Mouse (Mus musculus): Measurements from ENCODE around the gene Ginm1. TPM values are rescaled to one million over a fixed set of nuclear protein-coding genes. Genes with fewer than 3 reads are reported as not detected.

The Ginm1 gene
- total RNA-seq, 1 experiment = 29.4 TPM

- Histone ChIP-seq H3K27ac (ENCODE audit: insufficient read depth, low read depth, low read length, poor library complexity, severe bottlenecking) (no peak overlapping the region), H3K36me3 (ENCODE audit: control insufficient read depth, insufficient read depth, low read length, poor library complexity, severe bottlenecking) (no peaks in the 10 kb centered on the region), H3K4me1 (ENCODE audit: control insufficient read depth in 2 of 2, insufficient read depth in 2 of 2, low read length in 2 of 2, poor library complexity in 1 of 2) (no peaks in the 10 kb centered on the region), H3K4me3 (ENCODE audit: insufficient read depth in 1 of 2, low read depth in 1 of 2, low read length in 2 of 2, poor library complexity in 1 of 2, severe bottlenecking in 1 of 2) (no peak overlapping the region), H3K9me3 (ENCODE audit: control insufficient read depth, insufficient read depth, low read depth, low read length) (no peaks in the 10 kb centered on the region), H3K9ac (ENCODE audit: insufficient read depth, low read depth, low read length, poor library complexity, severe bottlenecking) (no peak overlapping the region)
- TF ChIP-seq HCFC1 (IDR thresholded peaks at IDR 0.05; ENCODE audit: borderline replicate concordance, insufficient read depth, low read length) = no peak
- no peak for TF ChIP-seq ZNF384 (IDR thresholded peaks at IDR 0.05; ENCODE audit: low read depth, low read length)
- no peak for TF ChIP-seq ZC3H11A (IDR thresholded peaks at IDR 0.05; ENCODE audit: borderline replicate concordance, low read depth, low read length)
- TF ChIP-seq MAFK (IDR thresholded peaks at IDR 0.05; ENCODE audit: insufficient read depth, low read depth, low read length) = no peak
- TF ChIP-seq CHD2 (IDR thresholded peaks at IDR 0.05; ENCODE audit: low read depth, low read length) = no peak
- in situ Hi-C loops (cut with MboI; ENCODE audit: low sequenced_read_pairs in 2 of 2, unreplicated experiment in 2 of 2) = no loop called here
- DNase-seq (ENCODE audit: low read depth, low spot score) = no peak
These were observed 47.1 kb upstream of the Ginm1 start for GRCm38 (mm10) chr10:7839551-7840352.

- TF ChIP-seq HCFC1 (IDR thresholded peaks at IDR 0.05; ENCODE audit: borderline replicate concordance, insufficient read depth, low read length) (no peak), ZC3H11A (IDR thresholded peaks at IDR 0.05; ENCODE audit: borderline replicate concordance, low read depth, low read length) (no peak), MAFK (IDR thresholded peaks at IDR 0.05; ENCODE audit: insufficient read depth, low read depth, low read length) (no peak), CHD2 (IDR thresholded peaks at IDR 0.05; ENCODE audit: low read depth, low read length) (no peak), ZNF384 (IDR thresholded peaks at IDR 0.05; ENCODE audit: low read depth, low read length) (no peak)
- in situ Hi-C loops (cut with MboI; ENCODE audit: low sequenced_read_pairs in 2 of 2, unreplicated experiment in 2 of 2) = no loop called here
These were observed 46.3 kb upstream of the Ginm1 start for GRCm38 (mm10) chr10:7838874-7839421.

GRCm38 (mm10) chr10:7838036-7838435 lies 45.4 kb upstream of the Ginm1 start:
- TF ChIP-seq CHD2 (IDR thresholded peaks at IDR 0.05; ENCODE audit: low read depth, low read length) (no peak), ZNF384 (IDR thresholded peaks at IDR 0.05; ENCODE audit: low read depth, low read length) (no peak), ZC3H11A (IDR thresholded peaks at IDR 0.05; ENCODE audit: borderline replicate concordance, low read depth, low read length) (no peak), HCFC1 (IDR thresholded peaks at IDR 0.05; ENCODE audit: borderline replicate concordance, insufficient read depth, low read length) (no peak), MAFK (IDR thresholded peaks at IDR 0.05; ENCODE audit: insufficient read depth, low read depth, low read length) (no peak)
- no peaks in the 10 kb centered on the region for H3K4me1 ChIP-seq (ENCODE audit: control insufficient read depth in 2 of 2, insufficient read depth in 2 of 2, low read length in 2 of 2, poor library complexity in 1 of 2)
- no peak for DNase-seq (ENCODE audit: low read depth, low spot score)
- no peak overlapping the region for H3K4me3 ChIP-seq (ENCODE audit: insufficient read depth in 1 of 2, low read depth in 1 of 2, low read length in 2 of 2, poor library complexity in 1 of 2, severe bottlenecking in 1 of 2)
- in situ Hi-C loops (cut with MboI; ENCODE audit: low sequenced_read_pairs in 2 of 2, unreplicated experiment in 2 of 2) = no loop called here
- no peaks in the 10 kb centered on the region for H3K36me3 ChIP-seq (ENCODE audit: control insufficient read depth, insufficient read depth, low read length, poor library complexity, severe bottlenecking)
- H3K9ac ChIP-seq (ENCODE audit: insufficient read depth, low read depth, low read length, poor library complexity, severe bottlenecking) = no peak overlapping the region
- no peaks in the 10 kb centered on the region for H3K9me3 ChIP-seq (ENCODE audit: control insufficient read depth, insufficient read depth, low read depth, low read length)
- H3K27ac ChIP-seq (ENCODE audit: insufficient read depth, low read depth, low read length, poor library complexity, severe bottlenecking) = no peak overlapping the region

More at GRCm38 (mm10) chr10:7838874-7839421, 46.3 kb upstream of the Ginm1 start:
- no peak for DNase-seq (ENCODE audit: low read depth, low spot score)
- no peaks in the 10 kb centered on the region for H3K4me1 ChIP-seq (ENCODE audit: control insufficient read depth in 2 of 2, insufficient read depth in 2 of 2, low read length in 2 of 2, poor library complexity in 1 of 2)
- no peaks in the 10 kb centered on the region for H3K9me3 ChIP-seq (ENCODE audit: control insufficient read depth, insufficient read depth, low read depth, low read length)
- no peaks in the 10 kb centered on the region for H3K36me3 ChIP-seq (ENCODE audit: control insufficient read depth, insufficient read depth, low read length, poor library complexity, severe bottlenecking)
- no peak overlapping the region for H3K27ac ChIP-seq (ENCODE audit: insufficient read depth, low read depth, low read length, poor library complexity, severe bottlenecking)
- no peak overlapping the region for H3K9ac ChIP-seq (ENCODE audit: insufficient read depth, low read depth, low read length, poor library complexity, severe bottlenecking)
- H3K4me3 ChIP-seq (ENCODE audit: insufficient read depth in 1 of 2, low read depth in 1 of 2, low read length in 2 of 2, poor library complexity in 1 of 2, severe bottlenecking in 1 of 2) = no peak overlapping the region

GRCm38 (mm10) chr10:7837446-7837845 lies 44.8 kb upstream of the Ginm1 start:
- in situ Hi-C loops (cut with MboI; ENCODE audit: low sequenced_read_pairs in 2 of 2, unreplicated experiment in 2 of 2) = no loop called here
- H3K36me3 ChIP-seq (ENCODE audit: control insufficient read depth, insufficient read depth, low read length, poor library complexity, severe bottlenecking) = no peaks in the 10 kb centered on the region
- no peak overlapping the region for H3K9ac ChIP-seq (ENCODE audit: insufficient read depth, low read depth, low read length, poor library complexity, severe bottlenecking)
- no peaks in the 10 kb centered on the region; a peak in 1 of 4 replicates for H3K4me1 ChIP-seq (ENCODE audit: control insufficient read depth in 2 of 2, insufficient read depth in 2 of 2, low read length in 2 of 2, poor library complexity in 1 of 2)
- no peak for DNase-seq (ENCODE audit: low read depth, low spot score)
- no peak overlapping the region for H3K4me3 ChIP-seq (ENCODE audit: insufficient read depth in 1 of 2, low read depth in 1 of 2, low read length in 2 of 2, poor library complexity in 1 of 2, severe bottlenecking in 1 of 2)
- no peak overlapping the region for H3K27ac ChIP-seq (ENCODE audit: insufficient read depth, low read depth, low read length, poor library complexity, severe bottlenecking)
- TF ChIP-seq MAFK (IDR thresholded peaks at IDR 0.05; ENCODE audit: insufficient read depth, low read depth, low read length) = no peak
- no peaks in the 10 kb centered on the region for H3K9me3 ChIP-seq (ENCODE audit: control insufficient read depth, insufficient read depth, low read depth, low read length)

Data from ES-E14 (cell line).